Mouse (Mus musculus) heart, embryonic 15.5 days (tissue): Measurements from ENCODE around the gene Gnl1. TPM values are rescaled to one million over a fixed set of nuclear protein-coding genes. Genes with fewer than 3 reads are reported as not detected.
A peak's percentile ranks its signal among the peaks of the same experiment; 100 is the strongest.

Experiments
- ATAC-seq: fragments of 200-750 bp; cut with Nextera tagmentation; replicated peaks from 2 replicates; pipeline ENCODE4 v1.8.0; 2017; ENCODE audit warnings: low read depth, moderate TSS enrichment; ENCODE audit not compliant: insufficient number of reproducible peaks, insufficient read depth, low FRiP score
- H3K27ac ChIP-seq: fragments of 300-500 bp; sonication (generic); 2 replicates; pipeline ENCODE4 v1.5.1; 2015; ENCODE audit warnings: mild to moderate bottlenecking, inconsistent platforms
- H3K27me3 ChIP-seq: fragments of 300-500 bp; sonication (generic); 2 replicates; pipeline ENCODE4 v1.6.1; 2015; ENCODE audit warnings: inconsistent platforms
- H3K36me3 ChIP-seq: fragments of 300-500 bp; sonication (generic); 2 replicates; pipeline ENCODE4 v1.6.1; 2015; ENCODE audit warnings: mild to moderate bottlenecking, inconsistent platforms
- H3K4me1 ChIP-seq: fragments of 300-500 bp; sonication (generic); replicated peaks from 2 replicates; pipeline ENCODE4 v1.6.1; 2015; ENCODE audit warnings: inconsistent platforms
- H3K4me2 ChIP-seq: fragments of 300-500 bp; sonication (generic); 2 replicates; pipeline ENCODE4 v1.6.1; 2015; ENCODE audit warnings: inconsistent platforms, mild to moderate bottlenecking, moderate library complexity
- H3K4me3 ChIP-seq: fragments of 300-500 bp; sonication (generic); 2 replicates; pipeline ENCODE4 v1.5.1; 2015; ENCODE audit warnings: mild to moderate bottlenecking, inconsistent platforms
- H3K9ac ChIP-seq: fragments of 300-500 bp; sonication (generic); 2 replicates; pipeline ENCODE4 v1.6.1; 2015; ENCODE audit warnings: mild to moderate bottlenecking, inconsistent platforms
- H3K9me3 ChIP-seq: fragments of 300-500 bp; sonication (generic); replicated peaks from 2 replicates; pipeline ENCODE4 v1.6.1; 2016; ENCODE audit warnings: inconsistent platforms
- WGBS: fragments of 180-500 bp; shearing (Covaris S2); methylation state at CpG from one replicate; pipeline ENCODE4 v1.1.7; 2015; ENCODE audit warnings: mixed read lengths; 5-methylcytosine and 5-hydroxymethylcytosine counted together
- polyA plus RNA-seq: library from polyadenylated mRNA; unstranded; fragments of >200 nt; fragmentation: Nextera tagmentation; extraction: Ambion mirVana; gene quantifications from 2 replicates; pipeline ENCODE4 v1.2.1, GENCODE M21; 2015

Gnl1 gene
- polyA plus RNA-seq, 1 experiment from 2014 or later: 31.4 TPM

DNA sequence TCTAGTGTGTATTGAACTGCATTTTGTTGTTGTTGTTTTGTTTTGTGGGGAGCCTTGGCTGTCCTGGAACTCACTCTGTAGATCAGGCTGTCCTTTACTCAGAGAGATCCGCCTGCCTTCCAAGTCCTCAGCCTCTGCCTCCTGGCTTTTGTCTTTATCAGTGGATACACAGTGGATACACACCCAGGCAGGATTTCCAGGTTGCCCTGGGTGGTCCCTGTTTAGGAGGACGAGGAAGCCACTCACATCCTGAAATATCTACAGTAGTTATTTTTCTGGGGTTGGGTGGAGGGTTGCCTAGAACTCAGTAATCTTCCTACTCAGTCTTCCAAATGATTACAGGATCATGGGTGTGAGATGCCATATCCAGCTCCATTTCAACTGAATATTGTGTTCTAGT lies 39.3 kb downstream of the Gnl1 start:
- H3K9ac ChIP-seq: no peak overlapping the region
- H3K4me2 ChIP-seq: no peak overlapping the region
- no peaks in the 10 kb centered on the region for H3K27me3 ChIP-seq
- no peaks in the 10 kb centered on the region for H3K9me3 ChIP-seq
- ATAC-seq: no peak; the same call in 1 of the 2 replicates
- peaks cover 10% of the 10 kb centered on the region; the same call in 1 of the 2 replicates for H3K36me3 ChIP-seq
- peaks cover 4% of the 10 kb centered on the region; the same call in 1 of the 2 replicates for H3K4me1 ChIP-seq
- H3K27ac ChIP-seq: no peak overlapping the region
- H3K4me3 ChIP-seq: no peak overlapping the region
- WGBS: 50% methylated on average over 2 of the region's 2 CpGs

DNA sequence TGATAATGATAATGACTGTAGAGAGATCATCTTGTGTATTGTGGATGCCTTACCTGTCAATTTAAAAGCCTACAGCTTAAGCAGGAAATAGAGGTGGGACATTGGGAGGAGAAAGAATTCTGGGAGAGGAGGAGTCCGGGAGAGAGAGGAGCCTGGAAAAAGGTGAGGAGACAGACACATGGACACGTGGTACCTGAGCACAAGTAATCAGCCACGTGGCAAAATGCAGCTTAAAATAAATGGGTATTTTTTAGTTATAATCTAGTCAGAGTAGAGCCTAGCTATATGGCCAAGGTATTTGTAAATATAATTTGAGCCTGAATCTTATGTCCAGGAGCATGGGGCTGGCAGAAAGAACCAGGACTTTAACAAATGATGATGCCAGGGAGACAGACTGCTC lies 39.9 kb downstream of the Gnl1 start:
- no peak overlapping the region for H3K4me3 ChIP-seq
- no peaks in the 10 kb centered on the region for H3K27me3 ChIP-seq
- H3K4me1 ChIP-seq: peaks cover 7% of the 10 kb centered on the region; the same call in 1 of the 2 replicates
- H3K4me2 ChIP-seq: no peak overlapping the region; the same call in 1 of the 2 replicates
- no peaks in the 10 kb centered on the region for H3K9me3 ChIP-seq
- 74% methylated on average over 3 of the region's 3 CpGs for WGBS
- peaks cover 7% of the 10 kb centered on the region; the same call in 1 of the 2 replicates for H3K36me3 ChIP-seq
- no peak overlapping the region for H3K9ac ChIP-seq
- no peak for ATAC-seq
- 0 out of 2 replicates have a peak overlapping the region, but pooled peaks have one; percentile 10 for H3K27ac ChIP-seq

DNA sequence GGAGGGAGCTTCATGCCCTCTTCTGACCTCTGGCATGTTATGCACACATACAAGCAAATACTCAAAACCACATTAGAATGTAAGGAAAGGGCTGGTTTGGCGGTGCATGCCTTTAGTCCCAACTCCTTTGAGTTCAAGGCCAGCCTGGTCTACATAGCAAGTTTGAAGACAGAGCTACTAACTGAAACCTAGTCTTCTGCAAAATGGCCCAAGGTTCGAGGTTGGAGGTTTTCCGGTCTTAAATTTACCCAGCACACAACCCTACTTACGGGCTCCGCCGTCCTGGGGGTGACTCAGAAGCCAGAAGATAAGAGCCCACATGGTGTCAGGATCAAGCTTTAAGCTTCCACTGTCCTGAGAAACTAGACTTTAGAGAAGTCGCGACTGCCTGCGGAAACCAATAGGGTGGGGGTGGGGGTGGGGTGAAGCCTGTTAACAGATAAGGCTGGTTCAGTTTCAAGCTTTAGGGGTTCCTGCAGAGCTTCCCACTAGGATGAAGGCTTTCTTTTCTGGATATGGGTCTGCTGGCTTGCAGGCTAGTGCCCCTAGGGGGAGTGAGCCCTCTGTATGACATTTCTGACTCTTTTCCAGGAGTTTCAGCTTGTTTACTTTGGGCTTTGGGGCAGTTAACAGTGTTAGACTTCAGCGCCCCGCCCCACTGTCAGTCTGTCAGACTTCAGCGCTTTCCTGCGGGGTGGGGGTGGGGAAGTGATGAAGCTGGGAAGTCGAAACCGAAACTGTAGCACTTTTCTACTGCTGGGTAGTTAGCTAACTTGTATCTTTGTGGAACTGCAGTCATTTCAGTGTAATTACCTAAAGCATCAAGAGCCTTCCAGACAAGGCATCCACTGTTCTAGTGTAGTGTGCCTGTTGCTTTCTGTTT lies 40.8 kb downstream of the Gnl1 start, which contains the start of gene H2-T24:
TSS of gene H2-T24 (minus strand) at position 370 of the 883 bp plus-strand sequence.
- peaks cover 7% of the 10 kb centered on the region; the same call in 1 of the 2 replicates for H3K4me1 ChIP-seq
- H3K9ac ChIP-seq: no peak within 1 kb of the TSS
- H3K27me3 ChIP-seq: no peaks in the 10 kb centered on the region
- H3K4me3 ChIP-seq: peak within 1 kb of the TSS; percentile 29
- no peaks in the 10 kb centered on the region for H3K9me3 ChIP-seq
- ATAC-seq: peak; percentile 56
- H3K27ac ChIP-seq: peak within 1 kb of the TSS; percentile 60
- H3K36me3 ChIP-seq: no peaks in the 10 kb centered on the region
- 23% methylated on average over 15 of the region's 15 CpGs for WGBS
- peak within 1 kb of the TSS; percentile 52 for H3K4me2 ChIP-seq

DNA sequence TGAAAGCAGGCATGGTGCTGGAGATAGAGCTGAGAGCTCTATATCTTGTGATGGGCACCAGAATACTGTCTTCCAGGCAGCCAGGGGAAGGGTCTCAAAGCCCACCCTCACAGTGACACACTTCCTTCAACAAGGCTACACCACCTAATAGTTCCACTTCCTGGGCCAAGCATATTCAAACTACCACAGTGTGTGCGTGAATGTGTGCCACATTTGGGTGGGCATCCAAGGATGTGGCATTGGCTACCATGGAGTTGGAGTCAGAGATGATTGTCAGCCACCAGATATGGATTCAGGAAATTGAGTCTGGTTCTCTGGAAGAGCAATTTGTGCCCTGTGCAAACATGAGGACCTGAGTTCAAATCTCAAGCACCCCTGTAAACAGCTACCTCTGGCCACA lies 41.7 kb downstream of the Gnl1 start:
- peaks cover 7% of the 10 kb centered on the region; the same call in 1 of the 2 replicates for H3K4me1 ChIP-seq
- H3K4me3 ChIP-seq: 0 out of 2 replicates have a peak overlapping the region, but pooled peaks have one; percentile 29
- H3K4me2 ChIP-seq: peak overlapping the region; percentile 52; the same call in 1 of the 2 replicates
- ATAC-seq: no peak
- 100% methylated on average over 1 of the region's 1 CpGs for WGBS
- H3K27ac ChIP-seq: peak overlapping the region; percentile 60; the same call in 1 of the 2 replicates
- H3K36me3 ChIP-seq: no peaks in the 10 kb centered on the region
- no peaks in the 10 kb centered on the region for H3K9me3 ChIP-seq
- H3K27me3 ChIP-seq: no peaks in the 10 kb centered on the region
- H3K9ac ChIP-seq: no peak overlapping the region

DNA sequence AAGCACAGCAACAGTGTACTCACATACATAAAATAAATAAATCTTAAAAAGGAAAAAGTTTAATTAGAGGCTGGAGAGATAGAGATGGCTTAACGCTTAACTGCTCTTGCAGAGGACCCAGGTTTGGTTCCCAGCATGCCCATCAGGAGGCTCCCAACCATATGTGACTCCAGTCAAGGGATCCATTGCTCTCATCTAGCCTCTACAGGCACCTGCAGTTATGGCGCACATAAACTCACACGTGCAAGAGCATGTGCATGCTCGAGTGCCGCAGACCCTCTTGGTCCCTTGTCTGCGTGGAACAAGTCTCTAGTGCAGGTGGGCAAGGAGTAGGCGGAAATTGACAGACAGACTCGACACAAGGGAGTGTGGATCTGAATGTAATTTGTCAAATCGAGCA lies 42.4 kb downstream of the Gnl1 start:
- no peak for ATAC-seq
- 89% methylated on average over 9 of the region's 9 CpGs for WGBS
- H3K4me1 ChIP-seq: peaks cover 7% of the 10 kb centered on the region; the same call in 1 of the 2 replicates
- no peak overlapping the region for H3K27ac ChIP-seq
- H3K27me3 ChIP-seq: no peaks in the 10 kb centered on the region
- H3K9me3 ChIP-seq: no peaks in the 10 kb centered on the region
- H3K9ac ChIP-seq: no peak overlapping the region
- no peak overlapping the region for H3K4me2 ChIP-seq
- no peaks in the 10 kb centered on the region for H3K36me3 ChIP-seq
- H3K4me3 ChIP-seq: no peak overlapping the region

DNA sequence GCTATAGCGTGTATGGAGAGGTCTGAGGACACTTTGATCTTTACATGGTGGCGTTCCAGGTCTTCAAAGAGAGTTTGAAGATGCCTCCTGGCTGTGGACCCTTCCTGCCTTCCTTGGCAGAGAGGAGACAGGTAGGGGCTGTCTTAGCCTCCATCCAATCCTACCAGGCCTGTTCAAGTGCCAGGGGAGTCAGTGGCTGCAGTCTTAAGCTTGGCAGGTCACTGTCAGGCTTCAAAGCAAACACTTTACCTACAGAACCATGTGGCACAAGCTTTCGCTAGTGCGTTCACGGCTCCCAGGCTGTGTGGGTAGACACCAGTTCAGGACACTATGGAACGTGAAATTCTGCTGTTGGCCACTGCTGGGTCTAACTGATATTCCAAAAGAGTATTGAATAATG lies 43.3 kb downstream of the Gnl1 start:
- ATAC-seq: no peak
- 87% methylated on average over 6 of the region's 6 CpGs for WGBS
- no peak overlapping the region for H3K9ac ChIP-seq
- no peaks in the 10 kb centered on the region for H3K36me3 ChIP-seq
- no peak overlapping the region for H3K27ac ChIP-seq
- H3K4me3 ChIP-seq: no peak overlapping the region
- no peaks in the 10 kb centered on the region for H3K27me3 ChIP-seq
- H3K4me2 ChIP-seq: no peak overlapping the region
- H3K9me3 ChIP-seq: no peaks in the 10 kb centered on the region
- H3K4me1 ChIP-seq: peaks cover 7% of the 10 kb centered on the region; the same call in 1 of the 2 replicates

GRCm38 (mm10) chr17:36023710-36024654 lies 44.3 kb downstream of the Gnl1 start:
- no peak overlapping the region for H3K9ac ChIP-seq
- H3K36me3 ChIP-seq: no peaks in the 10 kb centered on the region
- 0 out of 2 replicates have a peak, but pooled peaks have one; percentile 27 for ATAC-seq
- no peaks in the 10 kb centered on the region for H3K9me3 ChIP-seq
- WGBS: 58% methylated on average over 9 of the region's 9 CpGs
- no peak overlapping the region for H3K4me2 ChIP-seq
- H3K4me1 ChIP-seq: peaks cover 7% of the 10 kb centered on the region; the same call in 1 of the 2 replicates
- no peak overlapping the region for H3K4me3 ChIP-seq
- peak overlapping the region; percentile 28; the same call in 1 of the 2 replicates for H3K27ac ChIP-seq
- H3K27me3 ChIP-seq: no peaks in the 10 kb centered on the region

GRCm38 (mm10) chr17:36025197-36025596 lies 45.5 kb downstream of the Gnl1 start:
- Histone ChIP-seq H3K27ac (no peak overlapping the region), H3K27me3 (no peaks in the 10 kb centered on the region), H3K36me3 (no peaks in the 10 kb centered on the region), H3K9ac (no peak overlapping the region), H3K4me1 (peaks cover 7% of the 10 kb centered on the region; the same call in 1 of the 2 replicates), H3K9me3 (no peaks in the 10 kb centered on the region), H3K4me2 (no peak overlapping the region), H3K4me3 (no peak overlapping the region)
- no peak for ATAC-seq
- 43% methylated on average over 5 of the region's 5 CpGs for WGBS

DNA sequence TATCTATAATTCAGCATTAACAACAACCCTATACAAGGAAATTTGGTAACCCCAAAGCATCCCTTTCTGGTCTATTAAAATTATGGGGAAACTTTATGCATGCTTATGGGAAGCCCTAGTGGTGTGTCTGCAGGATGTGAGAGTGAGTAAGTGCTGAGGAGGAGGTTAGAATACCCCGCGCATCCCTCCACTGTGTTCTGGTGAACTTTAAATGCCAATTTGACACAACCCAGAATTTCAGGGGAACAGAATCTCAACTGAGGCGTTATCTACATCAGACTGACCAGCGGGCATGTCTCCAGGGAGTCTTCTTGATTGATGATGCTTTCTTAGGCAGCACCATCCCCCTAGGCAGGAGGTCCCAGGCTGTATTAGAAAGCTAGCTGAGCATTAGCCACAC lies 46.2 kb downstream of the Gnl1 start:
- no peak for ATAC-seq
- H3K36me3 ChIP-seq: no peaks in the 10 kb centered on the region
- no peak overlapping the region for H3K9ac ChIP-seq
- no peak overlapping the region for H3K4me3 ChIP-seq
- no peaks in the 10 kb centered on the region for H3K27me3 ChIP-seq
- H3K4me1 ChIP-seq: peaks cover 3% of the 10 kb centered on the region; the same call in 1 of the 2 replicates
- H3K9me3 ChIP-seq: no peaks in the 10 kb centered on the region
- 65% methylated on average over 4 of the region's 4 CpGs for WGBS
- H3K27ac ChIP-seq: no peak overlapping the region
- H3K4me2 ChIP-seq: no peak overlapping the region

GRCm38 (mm10) chr17:36027663-36028062 lies 48.0 kb downstream of the Gnl1 start:
- no peak overlapping the region for H3K9ac ChIP-seq
- H3K4me2 ChIP-seq: no peak overlapping the region
- peaks cover 14% of the 10 kb centered on the region for H3K4me1 ChIP-seq
- H3K27me3 ChIP-seq: no peaks in the 10 kb centered on the region
- H3K27ac ChIP-seq: no peak overlapping the region
- H3K36me3 ChIP-seq: no peaks in the 10 kb centered on the region
- 84% methylated on average over 4 of the region's 4 CpGs for WGBS
- ATAC-seq: no peak
- no peak overlapping the region for H3K4me3 ChIP-seq
- no peaks in the 10 kb centered on the region for H3K9me3 ChIP-seq
